Mouse (Mus musculus) kidney, adult 18-20 months (tissue): ENCODE measurements around the gene Parp6.
A peak's percentile ranks its signal among the peaks of the same experiment; 100 is the strongest.

ENCODE experiments used
- DNase-seq: peaks from one replicate; pipeline ENCODE4 v3.0.0; 2021

The Parp6 gene

GRCm38 (mm10) chr9:59616622-59617306 is at the start of gene Parp6:
TSS of gene Parp6 (plus strand) at chr9:59617284.
- peak; percentile 99 for DNase-seq

DNA sequence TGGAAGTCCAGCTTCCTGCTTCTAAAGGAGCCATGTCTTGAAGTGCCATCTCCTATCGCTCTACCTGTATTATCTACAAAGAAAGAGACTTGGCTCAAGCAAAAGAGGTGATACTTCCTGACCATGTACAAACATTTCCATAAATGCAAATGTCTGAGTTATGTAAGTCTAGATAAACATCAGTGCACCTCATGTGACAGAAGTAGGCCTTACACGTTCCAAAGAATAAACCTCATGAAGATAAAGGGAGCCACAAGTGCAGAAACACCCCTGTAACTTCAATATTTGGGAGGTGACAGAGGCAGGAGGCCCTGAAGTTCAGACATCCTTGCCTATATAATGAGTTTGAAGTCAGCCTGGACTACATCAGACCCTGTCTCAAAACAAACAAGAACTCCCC is 45.2 kb upstream of the Parp6 start:
- DNase-seq, result no peak

- DNase-seq, result no peak
Measured at GRCm38 (mm10) chr9:59577401-59577800, 39.7 kb upstream of the Parp6 start.

GRCm38 (mm10) chr9:59577844-59578504 is 39.1 kb upstream of the Parp6 start, which contains the start of gene Celf6:
TSS of gene Celf6 (plus strand) at chr9:59577917.
- DNase-seq, result peak; percentile 64

- DNase-seq, result no peak
Measured at GRCm38 (mm10) chr9:59578505-59578867, 38.6 kb upstream of the Parp6 start.

DNA sequence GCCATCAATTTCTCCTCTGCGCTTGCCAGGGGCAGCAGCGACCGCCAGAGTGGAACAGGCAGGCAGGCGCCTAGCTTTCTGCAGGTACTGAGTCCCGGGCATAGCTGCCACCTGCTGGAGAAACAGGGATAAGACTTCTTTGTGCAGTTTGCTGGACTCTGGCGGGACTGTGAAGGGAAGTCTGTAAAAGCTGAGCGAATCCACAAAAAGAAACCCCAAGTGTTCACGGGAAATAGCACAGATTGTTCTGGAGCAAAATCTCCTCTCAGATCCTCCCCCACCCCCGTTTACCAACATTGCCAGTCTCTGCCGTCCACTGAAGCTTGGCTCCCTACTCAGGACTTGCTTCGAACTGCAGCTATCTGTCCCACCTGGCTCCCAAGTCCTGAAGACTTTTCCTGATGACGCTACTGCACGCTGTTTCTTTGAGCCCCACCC is 32.2 kb upstream of the Parp6 start:
- DNase-seq, result peak; percentile 70

GRCm38 (mm10) chr9:59588252-59588651 is 28.8 kb upstream of the Parp6 start:
- no peak for DNase-seq

DNA sequence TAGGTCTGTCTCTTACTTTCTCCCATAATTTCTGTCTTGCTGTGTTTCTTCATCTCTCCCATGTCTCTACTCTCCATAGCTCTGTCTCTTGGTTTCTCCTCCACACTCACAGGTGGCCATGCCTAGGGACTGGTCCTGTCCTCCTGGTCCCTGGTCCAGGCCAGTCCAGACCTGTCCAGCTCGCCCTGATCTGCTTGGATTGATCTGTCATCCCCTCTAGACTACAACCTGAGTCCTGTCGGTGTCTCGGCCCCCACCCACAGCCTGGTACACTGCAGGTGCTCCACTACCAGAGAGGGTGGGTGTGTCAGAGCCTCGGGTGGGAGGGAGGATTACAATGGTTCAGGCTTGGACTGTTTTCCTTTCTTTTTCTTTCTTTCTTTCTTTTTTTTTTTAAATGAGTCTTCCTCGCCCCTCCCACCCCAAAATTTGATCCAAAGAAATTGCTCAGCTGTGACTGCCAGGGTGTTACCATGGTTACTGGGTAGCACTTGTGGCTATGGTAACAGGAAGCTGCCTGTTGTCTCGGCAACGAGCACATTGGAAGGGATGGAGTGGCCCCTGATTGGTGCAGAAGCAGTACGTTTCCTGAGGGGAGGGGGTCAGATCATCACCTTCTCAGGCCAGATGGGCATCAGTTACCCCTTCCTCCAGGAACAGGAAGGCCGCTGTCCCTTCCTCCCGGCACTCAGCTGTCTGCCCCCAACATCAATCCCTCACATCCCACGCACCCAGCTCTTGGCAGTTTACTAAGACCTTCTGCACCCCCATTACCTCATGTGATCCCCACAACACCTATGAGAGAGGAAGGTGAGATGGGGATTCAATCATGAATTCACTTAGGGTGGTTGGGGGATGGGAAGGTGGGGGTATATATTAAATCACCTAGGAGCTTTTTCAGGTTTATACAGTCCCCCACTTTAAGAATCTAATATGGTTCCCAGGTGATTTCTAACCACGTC is 28.1 kb upstream of the Parp6 start:
- no peak for DNase-seq

GRCm38 (mm10) chr9:59589703-59590439 is 27.2 kb upstream of the Parp6 start:
- DNase-seq, result no peak

DNA sequence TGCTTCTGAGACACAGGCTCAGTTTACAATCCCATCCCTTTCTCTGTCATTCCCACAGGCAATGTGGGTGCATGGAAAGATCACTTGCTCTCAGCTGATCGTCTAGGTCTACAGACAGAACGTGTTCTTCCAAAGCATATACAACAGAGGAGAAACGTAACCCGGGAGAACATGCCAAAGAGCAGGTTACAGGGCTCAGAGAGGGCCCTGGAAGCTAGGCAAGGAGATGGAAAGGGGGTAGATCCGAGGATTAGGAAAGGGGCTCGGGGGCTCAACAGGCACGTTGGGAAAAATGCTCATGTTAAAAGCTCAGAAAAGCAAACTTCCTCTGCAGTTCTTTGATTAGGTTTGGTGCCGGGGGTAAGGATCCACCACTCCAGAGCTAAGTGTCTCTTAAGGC is 15.4 kb upstream of the Parp6 start:
- no peak for DNase-seq

GRCm38 (mm10) chr9:59605967-59606366 is 11.1 kb upstream of the Parp6 start:
- DNase-seq, result no peak

DNA sequence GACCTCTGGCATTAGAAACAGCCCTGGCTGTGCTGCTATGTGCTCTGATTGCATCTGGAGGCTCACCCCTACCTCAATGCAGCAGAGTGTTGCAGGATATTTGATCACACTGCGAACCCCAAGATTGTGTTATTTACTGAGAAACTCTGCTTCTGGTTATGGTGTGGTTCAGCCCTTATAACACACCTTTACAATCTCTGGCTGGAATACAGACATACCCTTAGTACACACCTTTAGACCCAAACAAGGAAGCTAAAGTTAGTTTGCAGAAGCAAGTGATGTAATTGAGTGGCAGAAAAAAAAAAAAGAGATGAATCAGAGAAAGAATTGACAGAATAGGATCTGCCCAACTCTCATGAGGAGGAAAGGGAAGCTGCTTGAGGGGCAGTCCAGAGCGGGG is 6.1 kb upstream of the Parp6 start:
- no peak for DNase-seq

DNA sequence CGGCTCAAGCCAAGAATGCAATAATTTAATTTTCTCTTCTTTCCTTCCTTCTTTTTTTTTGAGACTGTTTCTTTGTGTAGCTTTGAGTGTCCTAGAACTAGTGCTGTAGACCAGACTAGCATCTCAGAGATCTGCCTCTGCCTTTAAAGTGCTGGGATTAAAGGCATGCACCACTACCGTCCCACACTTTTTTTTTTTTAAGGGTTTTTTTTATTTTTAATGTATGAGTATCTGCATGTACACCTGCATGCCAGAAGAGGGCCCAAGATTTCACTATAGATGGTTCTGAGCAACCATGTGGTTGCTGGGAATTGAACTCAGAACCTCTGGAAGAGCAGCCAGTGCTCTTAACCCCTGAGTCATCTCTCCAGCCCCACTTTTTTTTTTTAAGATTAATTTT is 1.3 kb upstream of the Parp6 start:
- no peak for DNase-seq

DNA sequence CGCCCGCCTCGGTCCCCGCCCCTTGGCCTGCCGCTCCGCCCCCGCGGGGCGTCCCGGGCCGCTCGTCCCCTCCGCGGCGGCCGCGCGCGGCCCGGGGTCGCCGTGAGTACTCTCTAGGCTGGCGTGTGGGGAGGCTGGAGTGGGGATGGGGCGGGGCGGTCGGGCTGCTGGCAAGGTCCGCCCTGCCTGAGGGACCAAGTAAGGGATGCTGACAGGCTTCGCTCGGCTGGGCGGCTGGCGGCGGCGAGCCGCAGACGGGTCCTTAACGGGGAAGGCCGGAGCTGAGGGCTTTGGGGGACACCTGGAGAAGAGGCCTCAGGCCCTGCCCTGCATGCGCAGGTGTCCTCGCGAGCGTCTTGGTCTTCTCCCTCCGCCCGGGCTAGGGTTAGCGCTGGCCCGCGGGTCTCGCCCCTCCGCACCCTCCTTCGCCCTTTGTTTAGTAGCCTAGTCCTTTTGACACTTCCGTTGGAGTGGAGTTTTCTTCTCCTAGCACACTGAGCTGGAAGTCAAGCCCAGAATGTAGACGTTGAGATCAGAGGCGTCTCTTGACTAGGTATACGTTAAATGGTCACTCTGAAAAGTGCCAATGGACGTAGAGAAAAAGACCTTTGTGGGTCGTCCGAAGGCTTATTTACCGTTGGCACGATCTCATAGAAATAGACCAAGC is 356 bp downstream of the Parp6 start:
- no peak for DNase-seq

- no peak for DNase-seq
Measured at GRCm38 (mm10) chr9:59638372-59638771, 21.3 kb downstream of the Parp6 start.

GRCm38 (mm10) chr9:59639936-59640335 is 22.9 kb downstream of the Parp6 start:
- no peak for DNase-seq

DNA sequence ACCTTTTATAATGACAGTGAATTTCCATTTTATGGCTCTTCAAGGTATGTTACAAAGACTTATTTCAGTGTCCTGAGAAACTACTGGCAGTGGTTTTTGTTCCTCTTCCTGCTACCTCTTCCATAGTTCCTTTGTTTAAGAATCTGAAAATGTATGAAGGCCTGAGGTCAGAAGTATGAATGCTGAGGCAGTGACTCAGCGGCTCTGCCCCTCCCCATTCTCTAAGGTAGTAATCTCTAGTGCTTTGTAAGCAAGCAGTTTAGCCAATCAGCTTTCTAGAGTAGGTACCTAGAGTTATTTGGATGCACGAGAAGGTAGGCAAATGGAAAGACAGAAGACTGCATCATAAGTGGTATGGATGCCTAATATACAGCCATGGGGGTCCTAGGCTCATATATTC is 24.2 kb downstream of the Parp6 start:
- DNase-seq, result no peak

DNA sequence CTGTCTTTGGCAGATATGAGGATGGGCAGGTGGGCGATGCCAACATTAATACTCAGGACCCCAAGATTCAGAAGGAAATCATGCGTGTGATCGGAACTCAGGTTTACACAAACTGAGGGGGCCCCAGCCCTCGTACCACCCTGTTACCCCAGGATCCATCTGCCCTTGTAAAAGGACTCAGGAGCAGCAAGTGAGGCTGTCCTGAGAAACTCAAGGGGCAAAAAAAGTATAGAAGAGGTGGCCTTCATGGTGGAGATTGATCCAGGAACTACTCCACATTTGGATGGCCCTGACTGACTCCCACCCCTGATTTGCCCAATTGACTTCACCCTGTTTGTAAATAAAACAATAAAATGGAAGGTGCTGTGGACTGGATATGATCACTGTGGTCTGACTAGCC is 32.8 kb downstream of the Parp6 start:
- no peak for DNase-seq

DNA sequence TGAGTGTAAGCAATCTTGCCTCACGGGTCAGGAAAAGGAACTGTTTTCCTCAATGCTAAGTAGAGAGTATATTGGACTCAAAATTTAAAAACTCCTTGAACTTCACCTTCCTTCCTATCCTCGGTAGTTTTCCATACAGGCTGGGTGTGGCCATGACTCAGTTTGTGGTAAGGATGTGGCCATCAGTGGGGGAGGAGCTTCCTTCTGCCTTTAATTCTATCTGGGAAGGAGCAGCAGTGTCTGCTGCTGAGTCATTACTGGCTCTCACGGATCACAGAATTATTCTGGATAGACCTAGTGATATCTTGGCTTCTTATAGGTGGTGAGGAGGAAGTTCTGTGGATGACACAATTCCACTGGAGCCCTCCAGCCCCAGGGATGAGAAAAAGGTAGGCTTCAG is 36.3 kb downstream of the Parp6 start:
- DNase-seq, result no peak

DNA sequence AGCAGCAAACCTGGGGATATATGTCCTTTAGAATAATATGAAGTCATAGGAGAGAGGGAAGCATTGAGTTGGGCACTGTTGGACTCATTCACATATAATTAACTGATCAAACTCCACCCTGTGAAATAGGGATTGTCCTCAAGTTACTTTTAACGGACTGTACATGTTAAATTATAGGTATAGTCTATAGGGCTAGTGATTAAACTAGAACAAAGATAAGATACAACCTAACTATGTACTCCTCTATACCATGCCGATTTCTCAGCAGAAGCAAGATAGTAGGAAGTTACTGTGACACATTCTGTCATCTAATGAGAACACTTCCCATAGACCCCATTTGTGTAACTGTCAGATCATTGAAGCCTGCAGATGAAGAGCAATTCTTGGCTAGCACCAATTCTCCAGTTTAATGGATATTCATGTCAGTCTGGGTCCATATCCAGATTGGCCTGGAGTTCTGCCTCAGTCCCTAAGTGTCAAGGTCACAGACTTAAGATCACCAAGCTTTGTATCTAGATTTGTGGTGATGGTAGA is 37.4 kb downstream of the Parp6 start:
- no peak for DNase-seq

DNA sequence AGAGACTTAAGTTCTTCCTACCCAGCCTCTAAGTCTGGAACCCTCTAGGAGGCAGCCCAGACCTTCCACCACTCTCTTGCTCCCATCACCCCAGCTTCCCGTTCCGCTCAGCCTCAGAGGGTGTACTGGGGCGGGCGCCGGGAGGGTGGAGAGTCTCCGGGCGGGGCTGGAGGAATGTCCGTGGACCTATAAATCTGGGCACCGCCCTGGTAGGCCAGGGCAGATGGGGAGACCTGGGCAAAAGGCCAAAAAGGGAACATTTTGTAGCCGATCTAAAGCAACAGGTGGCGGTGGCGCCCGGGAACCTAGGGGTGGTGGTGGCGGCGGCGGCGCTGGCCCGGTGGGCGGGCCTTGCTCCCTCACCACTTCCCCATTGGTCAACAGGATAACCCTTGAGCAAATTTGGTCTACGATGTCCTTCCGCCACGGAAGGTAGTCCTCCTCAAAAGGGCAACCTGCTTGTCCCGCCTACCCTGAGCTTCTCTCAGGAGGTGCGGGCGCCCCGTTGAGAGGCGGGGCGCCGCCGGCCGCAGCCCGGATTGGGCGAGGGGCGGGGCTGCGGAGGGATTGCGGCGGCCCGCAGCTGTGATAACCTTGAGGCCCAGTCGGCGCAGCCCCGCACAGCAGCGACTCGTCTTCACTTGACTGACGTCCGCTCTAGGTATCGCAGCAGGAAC is 39.0 kb downstream of the Parp6 start, which contains the start of gene Pkm:
TSS of gene Pkm (plus strand) at position 411 of the 677 bp plus-strand sequence.
- DNase-seq, result peak; percentile 94
